Mouse (Mus musculus) adrenal gland, adult 18-20 months (tissue): ENCODE results near the gene Snrpf. TPM values are rescaled to one million over a fixed set of nuclear protein-coding genes. Genes with fewer than 3 reads are reported as not detected.

Source experiments
- DNase-seq, 2 experiments: peaks; one replicate each; pipeline ENCODE4 v3.0.0; 2021 to 2022; ENCODE audit warnings: low spot score in 2 of 2
- total RNA-seq, 2 experiments: library from RNA; stranded (reverse); gene quantifications; 1 replicate in 1 of 2; 2 replicates in 1 of 2; pipeline ENCODE4 v1.2.3; 2021

The Snrpf gene
- total RNA-seq, 2 experiments from 2014 or later: 14.6 to 16.7 TPM

GRCm38 (mm10) chr10:93538287-93538686 is 51.2 kb downstream of the Snrpf start:
- DNase-seq: no peak

Other genes with a start within 250 kb of the Snrpf start
- gene Lta4h, start 136.3 kb downstream of the Snrpf start, total RNA-seq: 10 to 100 TPM; 53.0 to 55.9 TPM
- gene Hal, start 100.9 kb downstream of the Snrpf start, total RNA-seq: under 1 TPM; 0.26 to 0.56 TPM
- not detected for gene Amdhd1, start 49.7 kb downstream of the Snrpf start, total RNA-seq
- gene Ccdc38, start 49.1 kb downstream of the Snrpf start, total RNA-seq: not detected
- 10 to 100 TPM; 18.6 to 22.4 TPM for gene Ntn4, start 51.0 kb upstream of the Snrpf start, total RNA-seq
- gene Usp44, start 241.8 kb upstream of the Snrpf start, total RNA-seq: not detected